Mouse (Mus musculus): ENCODE data around the gene Cd209a. TPM values are rescaled to one million over a fixed set of nuclear protein-coding genes. Genes with fewer than 3 reads are reported as not detected.
A peak's percentile ranks its signal among the peaks of the same experiment; 100 is the strongest.
"Not testable (repeated sequence)": the region's sequence is repeated elsewhere in the genome, so short reads cannot be mapped to it uniquely, and the experiment has no call there.

The Cd209a gene
- not detected in 2 replicates for total RNA-seq (2014; fragmentation: Nextera tagmentation)
- total RNA-seq (2017): 0.17 TPM in 1 of 2 replicates, not detected in the other
- polyA plus RNA-seq (2012): not detected in 2 replicates

DNA sequence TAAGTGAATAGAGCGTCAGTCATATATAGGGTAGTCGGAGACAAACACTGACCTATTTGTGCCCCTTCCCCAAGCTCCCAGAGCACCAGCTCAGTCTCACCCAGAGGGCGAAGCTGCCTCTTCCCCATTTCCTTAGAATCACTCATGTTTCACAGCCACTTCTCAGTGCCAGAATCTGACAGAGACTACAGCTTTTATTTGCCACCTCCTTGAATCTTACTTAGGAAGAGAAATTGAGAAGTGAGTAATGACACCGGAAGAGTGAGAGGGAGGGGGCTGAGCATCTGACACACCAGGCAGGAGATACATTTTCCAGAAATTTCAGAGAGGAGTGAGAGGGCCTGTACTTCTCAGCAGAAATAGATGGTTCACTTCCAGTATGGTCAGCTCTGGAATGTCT lies at the start of gene Cd209a:
Cd209a (minus strand) TSS at position 224 of the 400 bp plus-strand sequence.
- ATAC-seq (ENCODE audit: extremely low read depth, insufficient number of reproducible peaks, low FRiP score, poor library complexity, severe bottlenecking) (no peak), DNase-seq (ENCODE audit: low spot score) (no peak)
- Histone ChIP-seq H3K27me3 (ENCODE audit: insufficient read depth, low read length) (no peaks in the 10 kb centered on the region), H3K4me3 (ENCODE audit: low read depth, low read length) (no peak within 1 kb of the TSS), H3K9me3 (replicated peaks) (no peaks in the 10 kb centered on the region), H3K36me3 (replicated peaks) (no peaks in the 10 kb centered on the region), H3K4me1 (ENCODE audit: insufficient read depth, low read depth, low read length) (no peaks in the 10 kb centered on the region)
- TF ChIP-seq TAL1 (conservative IDR thresholded peaks at IDR 0.05; ENCODE audit: low read depth, low read length): no peak

DNA sequence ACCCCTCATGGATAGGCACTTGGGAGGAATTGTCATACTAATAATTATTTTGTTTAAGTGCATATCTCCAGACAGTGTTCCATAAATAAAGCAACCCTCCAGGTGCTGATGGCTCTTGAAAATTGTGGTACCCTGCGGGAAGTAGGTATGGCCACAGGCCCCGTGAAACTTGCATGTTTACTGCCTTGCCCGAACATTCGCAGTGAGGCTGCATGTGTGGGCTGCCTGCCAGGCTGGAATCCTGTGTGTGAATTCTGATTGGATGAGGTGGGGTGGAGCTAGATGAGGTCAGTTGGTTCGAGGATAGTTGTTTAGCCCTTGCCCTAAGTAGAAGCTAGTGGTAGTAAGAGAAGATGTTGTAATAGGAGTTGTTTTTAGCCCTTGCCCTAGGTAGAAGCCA lies 19.9 kb upstream of the Cd209a start:
- not testable (repeated sequence) for H3K36me3 ChIP-seq (replicated peaks); H3K4me1 ChIP-seq (ENCODE audit: insufficient read depth, low read depth, low read length); H3K9me3 ChIP-seq (replicated peaks); H3K4me3 ChIP-seq (ENCODE audit: low read depth, low read length); ATAC-seq (ENCODE audit: extremely low read depth, insufficient number of reproducible peaks, low FRiP score, poor library complexity, severe bottlenecking); H3K27me3 ChIP-seq (ENCODE audit: insufficient read depth, low read length); DNase-seq (ENCODE audit: low spot score)

DNA sequence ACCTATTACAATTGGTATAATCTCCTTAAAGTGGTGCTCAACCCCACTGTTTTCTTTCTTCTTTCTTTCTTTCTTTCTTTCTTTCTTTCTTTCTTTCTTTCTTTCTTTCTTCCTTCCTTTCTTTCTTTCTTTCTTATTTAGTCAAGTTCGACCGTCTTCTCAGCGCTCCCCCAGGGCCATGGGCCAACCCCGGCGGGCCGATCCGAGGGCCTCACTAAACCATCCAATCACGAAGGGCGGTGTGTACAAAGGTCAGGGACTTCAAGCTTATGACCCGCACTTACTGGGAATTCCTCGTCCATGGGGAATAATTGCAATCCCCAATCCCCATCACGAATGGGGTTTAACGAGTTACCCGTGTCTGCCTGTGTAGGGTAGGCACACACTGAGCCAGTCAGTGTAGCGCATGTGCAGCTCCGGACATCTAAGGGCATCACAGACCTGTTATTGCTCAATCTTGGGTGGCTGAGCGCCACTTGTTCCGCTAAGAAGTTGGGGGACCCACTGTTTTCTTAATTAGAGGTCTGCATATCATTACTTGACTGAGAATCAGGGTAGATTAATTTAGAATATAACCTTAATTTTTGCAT lies 5.6 kb upstream of the Cd209a start:
- Histone ChIP-seq H3K36me3 (replicated peaks) (no peaks in the 10 kb centered on the region), H3K27me3 (ENCODE audit: insufficient read depth, low read length) (no peaks in the 10 kb centered on the region), H3K4me3 (ENCODE audit: low read depth, low read length) (no peak overlapping the region), H3K9me3 (replicated peaks) (no peaks in the 10 kb centered on the region), H3K4me1 (ENCODE audit: insufficient read depth, low read depth, low read length) (no peaks in the 10 kb centered on the region)
- peak; percentile 100 for DNase-seq (ENCODE audit: low spot score)
- TF ChIP-seq GATA2 (IDR thresholded peaks at IDR 0.05; ENCODE audit: borderline replicate concordance, low read depth, low read length): no peak
- no peak for TF ChIP-seq GATA1 (IDR thresholded peaks at IDR 0.05; ENCODE audit: borderline replicate concordance, low read length)
- TF ChIP-seq POLR2AphosphoS5 (IDR thresholded peaks at IDR 0.05; ENCODE audit: insufficient replicate concordance, low read depth, low read length): no peak
- TF ChIP-seq TAL1 (conservative IDR thresholded peaks at IDR 0.05; ENCODE audit: low read depth, low read length): no peak
- TF ChIP-seq CTCF (IDR thresholded peaks at IDR 0.05; ENCODE audit: low read depth, low read length): no peak
- peak; percentile 100 for ATAC-seq (ENCODE audit: extremely low read depth, insufficient number of reproducible peaks, low FRiP score, poor library complexity, severe bottlenecking)

DNA sequence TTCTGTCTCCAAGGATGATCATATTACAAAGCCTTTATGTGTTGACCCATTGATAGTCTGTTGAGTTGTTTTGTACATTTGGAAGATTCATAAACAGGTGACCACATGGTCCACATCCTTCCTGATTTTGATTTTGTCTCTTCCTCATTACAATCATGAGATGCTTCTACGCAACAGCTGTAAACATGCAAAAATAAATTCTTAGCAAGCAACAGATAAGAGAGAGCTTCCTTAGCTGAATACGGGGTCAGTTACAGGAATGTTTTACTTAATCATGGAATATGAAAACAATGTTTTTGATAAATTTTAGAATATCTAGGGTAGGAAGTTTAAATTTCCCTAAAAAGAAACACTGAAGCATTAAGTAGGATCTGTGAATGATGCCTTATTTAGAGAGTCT lies 11.8 kb downstream of the Cd209a start:
- Histone ChIP-seq H3K9me3 (replicated peaks) (no peaks in the 10 kb centered on the region), H3K27me3 (ENCODE audit: insufficient read depth, low read length) (no peaks in the 10 kb centered on the region), H3K36me3 (replicated peaks) (no peaks in the 10 kb centered on the region), H3K4me1 (ENCODE audit: insufficient read depth, low read depth, low read length) (no peaks in the 10 kb centered on the region), H3K4me3 (ENCODE audit: low read depth, low read length) (no peak overlapping the region)
- ATAC-seq (ENCODE audit: extremely low read depth, insufficient number of reproducible peaks, low FRiP score, poor library complexity, severe bottlenecking): no peak
- DNase-seq (ENCODE audit: low spot score): no peak
- no peak for TF ChIP-seq GATA1 (IDR thresholded peaks at IDR 0.05; ENCODE audit: borderline replicate concordance, low read length)
- TF ChIP-seq POLR2AphosphoS5 (IDR thresholded peaks at IDR 0.05; ENCODE audit: insufficient replicate concordance, low read depth, low read length): no peak
- TF ChIP-seq TAL1 (conservative IDR thresholded peaks at IDR 0.05; ENCODE audit: low read depth, low read length): no peak
- no peak for TF ChIP-seq GATA2 (IDR thresholded peaks at IDR 0.05; ENCODE audit: borderline replicate concordance, low read depth, low read length)
- TF ChIP-seq CTCF (IDR thresholded peaks at IDR 0.05; ENCODE audit: low read depth, low read length): no peak

DNA sequence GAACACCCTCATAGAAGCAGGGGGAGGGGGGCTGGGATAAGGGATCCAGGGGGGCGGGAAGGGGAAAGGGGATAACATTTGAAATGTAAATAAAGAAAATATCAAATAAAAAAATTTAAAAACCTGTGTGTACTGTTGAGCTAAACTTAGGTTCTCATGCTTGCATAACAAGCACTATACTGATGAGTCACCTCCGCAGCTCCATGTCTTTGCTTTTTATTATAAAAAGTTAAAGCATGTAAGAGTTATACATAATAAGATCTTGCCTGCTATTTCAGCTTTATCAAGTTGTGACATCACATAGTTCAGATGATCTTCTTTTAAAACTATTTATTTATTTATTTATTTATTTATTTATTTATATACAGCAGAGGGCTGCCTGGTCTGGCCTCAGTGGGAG lies 13.2 kb downstream of the Cd209a start:
- no peaks in the 10 kb centered on the region for H3K9me3 ChIP-seq (replicated peaks)
- DNase-seq (ENCODE audit: low spot score) (no peak), ATAC-seq (ENCODE audit: extremely low read depth, insufficient number of reproducible peaks, low FRiP score, poor library complexity, severe bottlenecking) (no peak)
- H3K4me1 ChIP-seq (ENCODE audit: insufficient read depth, low read depth, low read length): no peaks in the 10 kb centered on the region
- TF ChIP-seq GATA2 (IDR thresholded peaks at IDR 0.05; ENCODE audit: borderline replicate concordance, low read depth, low read length): no peak
- no peak for TF ChIP-seq POLR2AphosphoS5 (IDR thresholded peaks at IDR 0.05; ENCODE audit: insufficient replicate concordance, low read depth, low read length)
- no peak for TF ChIP-seq GATA1 (IDR thresholded peaks at IDR 0.05; ENCODE audit: borderline replicate concordance, low read length)
- TF ChIP-seq TAL1 (conservative IDR thresholded peaks at IDR 0.05; ENCODE audit: low read depth, low read length): no peak
- no peak for TF ChIP-seq CTCF (IDR thresholded peaks at IDR 0.05; ENCODE audit: low read depth, low read length)
- no peak overlapping the region for H3K4me3 ChIP-seq (ENCODE audit: low read depth, low read length)
- no peaks in the 10 kb centered on the region for H3K27me3 ChIP-seq (ENCODE audit: insufficient read depth, low read length)
- H3K36me3 ChIP-seq (replicated peaks): no peaks in the 10 kb centered on the region

DNA sequence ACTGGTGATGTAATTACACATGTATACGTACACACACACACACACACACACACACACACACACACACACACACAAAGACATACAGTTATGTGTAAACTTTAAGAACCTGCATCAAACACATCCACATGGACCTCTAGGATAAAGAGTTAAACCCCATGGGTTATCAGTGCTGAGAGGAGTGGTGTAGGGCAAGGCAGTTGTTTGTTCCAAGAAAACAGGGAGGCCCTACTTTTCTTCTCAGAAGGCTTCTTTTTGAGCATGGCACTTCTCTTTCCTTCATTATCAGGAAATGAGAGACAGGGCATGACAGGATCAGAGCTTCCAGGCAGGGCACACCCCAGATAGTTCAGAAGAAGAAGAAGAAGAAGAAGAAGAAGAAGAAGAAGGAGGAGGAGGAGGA lies 14.7 kb downstream of the Cd209a start:
- H3K9me3 ChIP-seq (replicated peaks): no peaks in the 10 kb centered on the region
- TF ChIP-seq GATA2 (IDR thresholded peaks at IDR 0.05; ENCODE audit: borderline replicate concordance, low read depth, low read length): no peak
- TF ChIP-seq POLR2AphosphoS5 (IDR thresholded peaks at IDR 0.05; ENCODE audit: insufficient replicate concordance, low read depth, low read length): no peak
- no peak for TF ChIP-seq TAL1 (conservative IDR thresholded peaks at IDR 0.05; ENCODE audit: low read depth, low read length)
- TF ChIP-seq CTCF (IDR thresholded peaks at IDR 0.05; ENCODE audit: low read depth, low read length): no peak
- TF ChIP-seq GATA1 (IDR thresholded peaks at IDR 0.05; ENCODE audit: borderline replicate concordance, low read length): no peak

DNA sequence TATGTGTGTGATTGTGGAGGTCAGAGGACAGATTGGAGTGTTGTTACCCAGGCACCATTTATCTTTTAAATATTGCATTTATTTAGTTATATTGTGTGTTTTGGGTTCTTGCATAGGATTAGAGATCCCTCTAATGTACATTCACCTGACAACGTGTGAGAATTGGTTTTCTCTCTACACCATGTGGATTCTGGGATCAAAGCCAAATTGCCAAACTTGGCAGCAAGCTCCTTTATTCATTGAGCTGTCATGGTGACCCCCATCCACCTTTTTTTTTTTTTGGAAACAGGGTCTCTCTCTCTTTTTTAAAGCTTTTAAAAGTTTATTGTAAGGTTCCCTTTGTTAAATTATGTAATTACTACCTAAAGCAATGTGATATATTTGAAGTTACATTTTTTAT lies 27.7 kb downstream of the Cd209a start:
- Histone ChIP-seq H3K36me3 (replicated peaks) (no peaks in the 10 kb centered on the region), H3K9me3 (replicated peaks) (no peaks in the 10 kb centered on the region), H3K27me3 (ENCODE audit: insufficient read depth, low read length) (peaks cover 3% of the 10 kb centered on the region; the same call in 1 of the 2 replicates), H3K4me1 (ENCODE audit: insufficient read depth, low read depth, low read length) (no peaks in the 10 kb centered on the region), H3K4me3 (ENCODE audit: low read depth, low read length) (no peak overlapping the region)
- TF ChIP-seq CTCF (IDR thresholded peaks at IDR 0.05; ENCODE audit: low read depth, low read length): no peak
- TF ChIP-seq POLR2AphosphoS5 (IDR thresholded peaks at IDR 0.05; ENCODE audit: insufficient replicate concordance, low read depth, low read length): no peak
- no peak for TF ChIP-seq GATA2 (IDR thresholded peaks at IDR 0.05; ENCODE audit: borderline replicate concordance, low read depth, low read length)
- TF ChIP-seq GATA1 (IDR thresholded peaks at IDR 0.05; ENCODE audit: borderline replicate concordance, low read length): no peak
- no peak for TF ChIP-seq TAL1 (conservative IDR thresholded peaks at IDR 0.05; ENCODE audit: low read depth, low read length)
- DNase-seq (ENCODE audit: low spot score) (no peak), ATAC-seq (ENCODE audit: extremely low read depth, insufficient number of reproducible peaks, low FRiP score, poor library complexity, severe bottlenecking) (no peak)

More for the DNA sequence above, 14.7 kb downstream of the Cd209a start:
- Histone ChIP-seq H3K4me3 (ENCODE audit: low read depth, low read length) (no peak overlapping the region), H3K27me3 (ENCODE audit: insufficient read depth, low read length) (no peaks in the 10 kb centered on the region), H3K36me3 (replicated peaks) (no peaks in the 10 kb centered on the region), H3K4me1 (ENCODE audit: insufficient read depth, low read depth, low read length) (no peaks in the 10 kb centered on the region)
- no peak for DNase-seq (ENCODE audit: low spot score)
- ATAC-seq (ENCODE audit: extremely low read depth, insufficient number of reproducible peaks, low FRiP score, poor library complexity, severe bottlenecking): no peak
